Mouse (Mus musculus) macrophage (primary cell): ENCODE data around the gene 1700125H20Rik. TPM values are rescaled to one million over a fixed set of nuclear protein-coding genes. Genes with fewer than 3 reads are reported as not detected.

Experiments used
- H3K27ac ChIP-seq: fragments of 350-480 bp; formaldehyde crosslinking; 2 replicates; pipeline ENCODE4 v1.9.0; 2021
- H3K36me3 ChIP-seq: fragments of 350-480 bp; formaldehyde crosslinking; 2 replicates; pipeline ENCODE4 v1.9.0; 2021; ENCODE audit errors: inconsistent target
- H3K4me3 ChIP-seq: fragments of 350-480 bp; formaldehyde crosslinking; 2 replicates; pipeline ENCODE4 v1.9.0; 2021; ENCODE audit errors: inconsistent target
- H3K79me2 ChIP-seq: fragments of 350-480 bp; formaldehyde crosslinking; 2 replicates; pipeline ENCODE4 v1.9.0; 2021; ENCODE audit errors: inconsistent target
- WGBS: methylation state at CpG from one replicate; pipeline ENCODE4 v1.1.7; 2026; ENCODE audit warnings: inconsistent platforms; ENCODE audit not compliant: missing documents; 5-methylcytosine and 5-hydroxymethylcytosine counted together
- polyA plus RNA-seq: library from polyadenylated mRNA; stranded (reverse); fragments of 250-400 nt; gene quantifications from 3 replicates; pipeline ENCODE4 v1.2.4, GENCODE M21; 2018; ENCODE audit warnings: inconsistent platforms

The 1700125H20Rik gene
- polyA plus RNA-seq, 1 experiment from 2014 or later, result not detected

GRCm38 (mm10) chr11:85213215-85213614 is 43.0 kb downstream of the 1700125H20Rik start:
- peaks cover 50% of the 10 kb centered on the region for H3K36me3 ChIP-seq
- H3K4me3 ChIP-seq, result no peak overlapping the region
- H3K79me2 ChIP-seq, result peaks cover 33% of the 10 kb centered on the region
- 96% methylated on average over 2 of the region's 2 CpGs for WGBS
- H3K27ac ChIP-seq, result no peak overlapping the region

GRCm38 (mm10) chr11:85214679-85215078 is 44.5 kb downstream of the 1700125H20Rik start:
- 61% methylated on average over 3 of the region's 3 CpGs for WGBS
- Histone ChIP-seq H3K79me2 (peaks cover 48% of the 10 kb centered on the region), H3K27ac (no peak overlapping the region), H3K4me3 (no peak overlapping the region), H3K36me3 (peaks cover 36% of the 10 kb centered on the region)

- Histone ChIP-seq H3K36me3 (peaks cover 5% of the 10 kb centered on the region; the same call in 1 of the 2 replicates), H3K27ac (no peak overlapping the region), H3K4me3 (no peak overlapping the region), H3K79me2 (peaks cover 91% of the 10 kb centered on the region)
- 93% methylated on average over 3 of the region's 3 CpGs for WGBS
Measured at GRCm38 (mm10) chr11:85219014-85219413, 48.8 kb downstream of the 1700125H20Rik start.

- WGBS, result 98% methylated on average over 6 of the region's 6 CpGs
- H3K36me3 ChIP-seq, result no peaks in the 10 kb centered on the region
Measured at GRCm38 (mm10) chr11:85222561-85222960, 52.4 kb downstream of the 1700125H20Rik start.

GRCm38 (mm10) chr11:85223248-85223647 is 53.0 kb downstream of the 1700125H20Rik start:
- Histone ChIP-seq H3K4me3 (no peak overlapping the region), H3K27ac (no peak overlapping the region), H3K79me2 (peaks cover 100% of the 10 kb centered on the region), H3K36me3 (no peaks in the 10 kb centered on the region)
- WGBS, result 100% methylated on average over 1 of the region's 3 CpGs

More at GRCm38 (mm10) chr11:85222561-85222960, 52.4 kb downstream of the 1700125H20Rik start:
- Histone ChIP-seq H3K27ac (no peak overlapping the region), H3K79me2 (peaks cover 100% of the 10 kb centered on the region), H3K4me3 (no peak overlapping the region)

Other genes starting within 250 kb of the 1700125H20Rik start
- not detected in 3 replicates for gene Car4, start 212.6 kb upstream of the 1700125H20Rik start, polyA plus RNA-seq
- 10.5 to 20.3 TPM (median 17.3 TPM) in 3 replicates for gene Usp32, start 30.2 kb upstream of the 1700125H20Rik start, polyA plus RNA-seq
- 13.3 to 20.8 TPM (median 13.8 TPM) in 3 replicates for gene Appbp2, start 64.7 kb downstream of the 1700125H20Rik start, polyA plus RNA-seq
- gene Ppm1d, start 140.8 kb downstream of the 1700125H20Rik start, polyA plus RNA-seq, result 5.7 to 10.9 TPM (median 7.2 TPM) in 3 replicates
- gene Bcas3, start 182.8 kb downstream of the 1700125H20Rik start, polyA plus RNA-seq, result 11.9 to 28.7 TPM (median 26.9 TPM) in 3 replicates